Mouse (Mus musculus) activated CD4-positive, CD25-positive, alpha-beta regulatory T cell, adult 4 months (primary cell): ENCODE measurements at regions not wholly inside any gene's neighbourhood (a gene's known extent, or its start where the extent isn't known, plus 50 kb on each side); places are given as distances from the start of the nearest gene placed in this dataset.

Source experiments
- ATAC-seq: one replicate; pipeline ENCODE4 v1.8.0; 2017

GRCm38 (mm10) chr17:31776949-31777607 lies 78.5 kb downstream of the Sik1 start:
- ATAC-seq = peak; percentile 49

- ATAC-seq = no peak
These were observed 77.9 kb downstream of the Sik1 start for GRCm38 (mm10) chr17:31777751-31778150.

- no peak for ATAC-seq
These were observed 76.1 kb downstream of the Sik1 start for GRCm38 (mm10) chr17:31779466-31779865.

GRCm38 (mm10) chr17:31782251-31782650 lies 73.4 kb downstream of the Sik1 start:
- no peak for ATAC-seq

GRCm38 (mm10) chr17:31783071-31783470 lies 72.5 kb downstream of the Sik1 start:
- ATAC-seq = no peak

- no peak for ATAC-seq
These were observed 67.3 kb downstream of the Sik1 start for GRCm38 (mm10) chr17:31788316-31788715.

- ATAC-seq = peak; percentile 84
These were observed 66.5 kb downstream of the Sik1 start for GRCm38 (mm10) chr17:31789068-31789583.

- ATAC-seq = no peak
These were observed 65.7 kb downstream of the Sik1 start for GRCm38 (mm10) chr17:31789906-31790279.

GRCm38 (mm10) chr17:31790280-31791063 lies 65.1 kb downstream of the Sik1 start:
- no peak for ATAC-seq

GRCm38 (mm10) chr17:31791656-31792055 lies 63.9 kb downstream of the Sik1 start:
- ATAC-seq = no peak

- no peak for ATAC-seq
These were observed 62.6 kb downstream of the Sik1 start for GRCm38 (mm10) chr17:31793040-31793439.

GRCm38 (mm10) chr17:31793521-31793920 lies 62.1 kb downstream of the Sik1 start:
- no peak for ATAC-seq

GRCm38 (mm10) chr17:31793964-31794363 lies 61.6 kb downstream of the Sik1 start:
- ATAC-seq = no peak
